Mouse (Mus musculus) forelimb bud, embryonic 11.5 days (tissue): Measurements from ENCODE around the gene Zmynd19.
A peak's percentile ranks its signal among the peaks of the same experiment; 100 is the strongest.
"Not testable (repeated sequence)": the region's sequence is repeated elsewhere in the genome, so short reads cannot be mapped to it uniquely, and the experiment has no call there.

Experiments
- DNase-seq: peaks from one replicate; pipeline ENCODE4 v3.0.0-alpha.2; 2012; ENCODE audit warnings: low read depth, low spot score

The Zmynd19 gene

DNA sequence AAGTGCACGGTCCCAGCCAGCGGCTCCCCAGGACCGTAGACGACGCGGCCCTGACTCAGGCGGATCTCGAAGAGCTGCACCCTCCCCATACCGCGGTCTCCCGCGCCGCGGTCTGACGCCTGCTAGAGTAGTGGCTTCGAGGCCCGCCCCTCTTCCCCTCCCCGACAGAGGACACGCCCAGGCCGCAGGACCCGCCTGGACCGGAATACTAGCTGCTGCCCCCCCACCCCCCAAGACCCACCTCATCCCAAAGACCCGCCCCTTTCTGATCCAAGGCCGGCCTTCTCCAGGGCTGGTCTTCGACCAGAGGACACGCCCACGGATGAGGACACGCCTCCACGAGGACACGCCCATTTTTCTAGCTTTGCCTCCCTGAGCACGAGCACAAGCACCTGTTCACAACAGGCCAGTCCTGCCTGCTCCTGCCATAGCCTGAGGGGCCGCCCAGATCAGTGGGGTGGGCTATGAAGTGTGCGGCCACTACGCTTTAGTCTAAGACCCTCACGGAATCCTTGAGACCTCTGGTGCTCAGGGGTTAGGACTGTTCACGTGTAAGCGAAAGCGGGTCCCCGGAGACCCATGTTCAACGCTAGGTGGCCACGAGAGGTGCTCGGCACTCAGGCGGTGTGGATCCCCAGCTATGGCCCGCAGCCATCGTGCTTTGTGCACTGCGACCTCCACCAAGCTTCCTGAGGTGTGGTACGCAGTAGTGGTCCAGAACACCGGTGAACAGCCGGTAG lies 14.4 kb upstream of the Zmynd19 start, which contains the start of gene Arrdc1:
TSS of gene Arrdc1 (minus strand) at position 196 of the 740 bp plus-strand sequence.
- peak; percentile 96 for DNase-seq

- DNase-seq = no peak
Measured at GRCm38 (mm10) chr2:24942092-24942491, 7.5 kb upstream of the Zmynd19 start.

DNA sequence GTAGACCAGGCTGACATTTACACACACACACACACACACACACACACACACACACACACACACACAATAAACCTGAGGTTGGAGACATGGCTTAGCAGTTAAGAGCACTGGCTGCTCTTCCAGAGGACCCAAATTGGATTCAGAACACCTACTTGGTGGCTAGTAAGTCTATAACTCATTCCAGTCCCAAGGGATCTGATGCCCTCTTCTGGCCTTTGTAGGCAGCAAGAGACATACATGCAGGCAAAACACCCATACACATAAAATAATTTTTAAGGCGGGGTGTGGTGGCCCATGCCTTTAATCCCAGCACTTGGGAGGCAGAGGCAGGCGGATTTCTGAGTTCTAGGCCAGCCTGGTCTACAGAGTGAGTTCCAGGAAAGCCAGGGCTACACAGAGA lies 5.3 kb upstream of the Zmynd19 start:
- not testable (repeated sequence) for DNase-seq

DNA sequence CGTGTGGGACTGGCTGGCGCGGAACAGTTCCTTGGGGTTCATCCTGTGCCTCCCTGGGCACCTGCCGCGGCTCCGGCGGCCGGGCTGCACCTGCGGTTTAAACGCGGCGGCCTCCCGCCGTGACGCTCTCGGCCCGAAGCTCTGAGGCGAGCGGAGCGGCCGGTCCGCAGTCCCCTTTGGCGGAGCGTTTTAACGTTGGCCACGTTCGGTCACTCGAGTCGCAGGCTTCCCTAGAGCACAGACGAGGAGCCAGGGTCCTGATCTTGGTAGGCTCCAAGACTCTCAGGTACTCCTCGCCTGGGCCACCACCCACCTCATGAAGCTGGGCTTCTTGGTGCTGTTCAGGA lies 570 bp downstream of the Zmynd19 start:
- no peak for DNase-seq

- no peak for DNase-seq
Measured at GRCm38 (mm10) chr2:24952537-24953055, 3.0 kb downstream of the Zmynd19 start.

DNA sequence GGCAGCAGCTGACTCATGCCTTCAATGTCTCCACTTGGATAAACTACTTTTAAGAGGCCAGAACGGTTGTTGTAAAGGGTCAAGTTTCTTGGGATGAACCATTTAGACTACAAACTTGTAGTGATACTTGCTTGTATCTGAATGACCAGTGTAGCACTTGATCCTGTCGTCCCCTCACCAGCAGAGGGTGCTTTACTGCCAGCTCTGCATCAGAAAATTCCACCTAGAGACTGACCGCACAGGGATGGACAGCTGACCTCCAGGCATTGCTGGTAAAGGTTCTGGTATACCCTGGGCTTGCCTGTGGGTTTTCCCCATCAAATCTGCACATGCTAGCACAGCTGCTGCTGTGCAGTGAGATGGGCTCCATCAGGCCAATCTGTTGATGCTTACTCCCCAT lies 11.3 kb downstream of the Zmynd19 start:
- no peak for DNase-seq

- peak; percentile 86 for DNase-seq
Measured at GRCm38 (mm10) chr2:24962304-24963000, 12.9 kb downstream of the Zmynd19 start, which contains the start of gene Dph7. TSS of gene Dph7 (plus strand) at chr2:24962400.

GRCm38 (mm10) chr2:24970386-24970785 lies 20.8 kb downstream of the Zmynd19 start:
- DNase-seq = no peak

DNA sequence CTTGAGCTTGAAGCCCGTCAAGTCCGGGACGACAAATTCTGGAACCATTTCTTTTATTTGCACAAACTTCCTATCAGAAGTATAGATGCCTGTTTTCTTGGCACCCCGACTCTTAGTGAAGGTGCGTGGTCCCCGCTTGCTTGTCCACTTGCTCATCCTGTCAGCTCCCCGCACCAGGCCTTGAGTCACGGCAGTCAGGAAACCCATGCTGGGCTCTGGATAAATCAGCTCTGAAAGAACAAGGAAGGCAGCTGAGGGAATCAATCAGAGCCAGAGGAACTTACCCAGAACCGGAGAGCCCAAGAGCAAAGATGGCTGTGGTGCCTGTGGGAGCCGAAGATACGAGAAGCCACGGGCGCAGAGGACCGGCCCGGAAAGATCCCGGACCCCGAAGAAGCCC lies 24.9 kb downstream of the Zmynd19 start:
- DNase-seq = not testable (repeated sequence)

DNA sequence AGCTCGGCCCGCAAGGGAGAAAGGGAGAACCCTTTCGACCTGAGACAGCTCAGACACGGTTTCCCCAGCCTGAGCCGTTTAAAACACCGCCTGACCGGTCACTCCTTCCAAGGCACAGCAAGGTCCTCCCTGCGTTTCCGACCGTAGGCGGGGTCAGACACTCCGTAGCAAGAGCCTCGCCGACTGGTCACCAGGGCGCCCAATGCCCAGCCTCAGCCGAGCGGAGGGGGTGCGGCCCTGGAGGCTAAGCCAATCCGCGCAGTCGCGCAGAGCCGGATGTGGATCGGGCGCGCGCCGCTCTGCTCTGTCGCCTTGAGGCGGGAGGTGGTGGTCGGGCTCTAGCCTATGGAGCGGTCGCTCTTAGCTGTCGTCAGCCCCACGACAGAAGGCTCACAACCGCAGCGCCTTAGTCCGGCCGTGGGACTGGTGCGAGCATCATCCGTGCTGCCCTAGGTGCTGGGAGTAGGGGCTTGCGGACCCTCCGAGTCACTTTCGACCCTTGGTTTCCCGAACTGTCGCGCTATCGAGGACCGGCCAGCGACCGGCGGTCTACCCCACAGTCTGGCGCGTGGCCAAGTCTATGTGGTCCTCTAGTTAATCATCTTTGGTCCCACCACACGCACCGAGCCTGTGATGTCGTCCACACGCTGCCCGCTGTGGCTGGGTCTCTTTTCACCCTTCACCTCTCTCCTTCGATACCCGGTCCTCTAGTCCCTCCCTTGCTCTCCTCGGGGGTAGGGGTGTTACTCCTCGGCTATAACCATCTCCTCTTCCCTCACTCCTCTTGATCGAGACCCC lies 25.5 kb downstream of the Zmynd19 start, which contains the start of gene Mrpl41:
TSS of gene Mrpl41 (minus strand) at position 193 of the 798 bp plus-strand sequence.
- DNase-seq = peak; percentile 96

DNA sequence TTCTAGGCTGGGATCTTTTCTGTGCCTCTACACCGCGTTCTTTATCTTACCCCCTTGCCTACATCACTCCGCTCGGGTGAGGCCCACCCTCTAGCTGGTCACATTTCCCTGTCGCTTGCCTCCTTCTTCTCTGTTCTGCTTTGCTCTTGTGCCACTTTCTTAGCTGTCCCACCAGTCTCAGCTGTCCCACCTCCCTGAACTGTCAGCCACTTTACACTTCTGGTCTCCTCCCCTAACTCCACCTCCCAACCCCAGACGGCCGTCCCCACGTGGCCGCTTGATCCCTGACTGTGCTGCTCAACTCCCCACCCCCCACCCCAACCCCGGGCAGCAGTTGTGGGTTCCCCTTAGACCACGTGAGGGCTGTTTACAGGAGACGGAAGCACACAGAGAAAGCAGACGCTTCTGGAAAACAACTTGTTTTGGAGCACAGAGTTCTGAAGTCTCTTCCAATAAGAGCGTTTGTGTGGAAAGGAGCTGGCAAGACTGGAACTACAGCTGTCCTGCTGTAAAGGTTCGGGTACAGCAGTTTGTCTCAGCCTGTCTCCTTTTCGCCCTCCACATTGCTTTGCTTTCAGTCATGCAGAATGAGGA lies 26.2 kb downstream of the Zmynd19 start, which contains the start of gene Pnpla7:
TSS of gene Pnpla7 (plus strand) at position 330 of the 594 bp plus-strand sequence.
- peak; percentile 71 for DNase-seq

DNA sequence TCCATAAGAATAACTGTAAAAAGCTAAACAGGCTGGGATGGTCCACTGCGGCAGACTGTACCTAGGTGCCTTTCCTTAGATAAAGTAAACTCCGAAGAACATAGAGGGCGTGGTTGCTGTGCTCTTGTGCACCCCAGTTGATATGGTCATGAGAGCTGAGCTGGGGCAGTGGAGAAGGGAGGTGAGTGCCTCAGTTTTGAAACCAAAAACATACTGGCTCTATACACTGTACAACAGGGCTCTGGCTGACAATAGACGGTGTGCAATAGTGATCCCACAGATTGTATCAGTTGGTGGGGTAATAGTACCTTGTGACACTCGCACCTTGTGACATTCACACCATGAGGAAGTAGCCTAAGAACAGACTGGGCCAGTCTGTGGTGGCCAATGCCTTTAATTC lies 27.4 kb downstream of the Zmynd19 start:
- no peak for DNase-seq

- no peak for DNase-seq
Measured at GRCm38 (mm10) chr2:24987762-24988161, 38.2 kb downstream of the Zmynd19 start.

GRCm38 (mm10) chr2:24995332-24995731 lies 45.7 kb downstream of the Zmynd19 start:
- no peak for DNase-seq

DNA sequence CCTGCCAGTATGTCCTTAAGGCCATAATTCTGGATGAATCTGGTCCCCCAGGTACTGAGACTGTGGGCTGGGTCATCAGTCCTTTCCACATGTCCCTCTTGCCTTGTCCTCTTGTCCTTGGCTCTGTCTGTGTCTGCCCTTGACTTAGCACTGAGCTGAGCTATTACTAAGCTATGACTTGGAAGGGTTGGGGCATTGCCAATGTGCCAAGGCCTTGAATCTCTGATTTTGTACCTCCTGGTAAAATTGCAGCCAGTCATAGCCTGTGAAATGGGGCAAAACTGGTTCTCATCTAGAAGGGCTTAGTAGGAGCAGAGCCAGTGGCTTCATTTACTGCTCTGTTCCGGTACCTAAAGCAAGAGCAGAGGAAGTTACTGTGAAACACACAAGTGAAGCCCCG lies 46.9 kb downstream of the Zmynd19 start:
- no peak for DNase-seq

DNA sequence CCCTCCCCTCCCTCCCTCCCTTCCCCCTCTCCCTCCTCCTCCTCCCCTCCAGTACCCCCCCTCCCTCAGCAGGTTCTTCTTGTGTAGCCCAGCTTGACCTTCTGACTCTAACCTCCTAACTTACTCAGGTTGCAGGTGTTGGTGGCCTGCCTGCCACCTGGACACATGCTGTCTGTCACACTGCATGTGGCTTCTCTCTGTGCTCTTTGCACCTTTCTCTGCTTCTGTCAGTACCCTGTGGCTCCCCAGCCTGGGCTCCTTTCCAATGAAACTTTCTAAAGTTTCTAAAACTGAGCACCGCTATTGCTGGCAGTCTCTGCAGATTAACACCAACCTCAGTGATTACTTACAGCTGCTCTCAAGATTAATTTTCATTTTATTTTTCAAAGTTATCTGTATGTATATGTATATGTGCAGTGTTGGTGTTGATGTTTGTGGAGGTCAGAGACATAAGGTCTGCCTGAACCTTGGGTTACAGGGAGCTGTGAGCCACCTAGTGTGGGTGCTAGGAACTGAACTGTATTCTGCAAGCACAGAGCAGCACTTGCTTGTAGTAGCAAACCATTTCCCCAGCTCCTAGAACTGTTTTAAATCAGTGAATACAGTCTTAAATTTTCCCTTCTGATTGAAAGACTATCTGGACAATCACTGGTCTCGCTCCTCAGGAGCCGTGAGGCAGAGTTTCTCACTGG lies 51.1 kb downstream of the Zmynd19 start:
- peak; percentile 32 for DNase-seq

- no peak for DNase-seq
Measured at GRCm38 (mm10) chr2:25003946-25004786, 54.6 kb downstream of the Zmynd19 start.

- DNase-seq = no peak
Measured at GRCm38 (mm10) chr2:25006767-25007166, 57.2 kb downstream of the Zmynd19 start.

GRCm38 (mm10) chr2:25008250-25008649 lies 58.7 kb downstream of the Zmynd19 start:
- DNase-seq = no peak
